Mouse (Mus musculus) adrenal gland, adult 2 months (tissue): ENCODE data around the gene Smad3. TPM values are rescaled to one million over a fixed set of nuclear protein-coding genes. Genes with fewer than 3 reads are reported as not detected.

Source experiments
- DNase-seq: peaks from one replicate; pipeline ENCODE4 v3.0.0; 2021
- long read RNA-seq: library from polyadenylated mRNA; stranded (forward); transcript quantifications from one replicate; pipeline ENCODE4 v2.0.0, GENCODE M21; 2021
- polyA plus RNA-seq: library from polyadenylated mRNA; depleted of rRNA; stranded (reverse); fragments of >200 nt; gene quantifications from 2 replicates; pipeline ENCODE4 v1.2.3, GENCODE M21; 2012; rRNA removed
- total RNA-seq, 2 experiments: library from RNA; stranded (reverse); gene quantifications; 2 replicates each; pipeline ENCODE4 v1.2.3; 2021

Smad3 gene
- total RNA-seq = 10 to 100 TPM; 30.4 to 33.7 TPM
- polyA plus RNA-seq = 29.5 and 41.9 TPM in 2 replicates
- long read RNA-seq, full-length matches to known transcripts = 2 of 8 reads
- long read RNA-seq, partial matches to known transcripts = 0 of 8 reads
- long read RNA-seq, other reads (novel, unspliced or antisense) = 6 of 8 reads

DNA sequence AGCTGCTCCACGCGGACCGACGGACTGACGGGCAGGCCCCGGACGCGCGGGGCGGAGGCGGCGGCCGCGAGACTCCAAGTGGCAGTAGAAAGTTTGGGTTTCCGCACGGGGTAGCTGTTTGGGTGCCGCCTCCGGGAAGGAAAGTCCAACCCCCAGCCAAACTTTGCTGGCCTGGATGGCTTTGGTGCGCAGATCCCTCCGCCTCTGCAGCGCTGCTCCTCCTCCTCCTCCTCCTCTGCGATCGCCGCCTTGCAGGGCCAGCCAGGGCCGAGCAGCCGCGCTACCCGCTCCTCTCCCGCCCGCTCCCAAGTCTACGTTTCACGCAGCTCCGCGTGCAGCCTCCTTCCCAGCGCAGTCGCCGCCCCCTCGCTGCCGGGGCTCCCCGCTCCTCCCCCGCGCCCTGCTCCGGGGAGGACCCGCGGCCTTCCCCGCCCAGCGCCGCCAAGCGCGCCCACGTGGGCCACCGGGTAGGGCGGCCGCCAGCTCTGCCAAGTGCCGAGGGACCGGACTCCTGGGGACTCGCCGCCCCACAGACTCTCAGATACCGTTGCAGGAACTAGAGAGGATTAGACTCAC is at the start of gene Smad3:
Gene Smad3 (minus strand): TSS at position 130 of the 576 bp plus-strand sequence.
- peak; percentile 99 for DNase-seq

DNA sequence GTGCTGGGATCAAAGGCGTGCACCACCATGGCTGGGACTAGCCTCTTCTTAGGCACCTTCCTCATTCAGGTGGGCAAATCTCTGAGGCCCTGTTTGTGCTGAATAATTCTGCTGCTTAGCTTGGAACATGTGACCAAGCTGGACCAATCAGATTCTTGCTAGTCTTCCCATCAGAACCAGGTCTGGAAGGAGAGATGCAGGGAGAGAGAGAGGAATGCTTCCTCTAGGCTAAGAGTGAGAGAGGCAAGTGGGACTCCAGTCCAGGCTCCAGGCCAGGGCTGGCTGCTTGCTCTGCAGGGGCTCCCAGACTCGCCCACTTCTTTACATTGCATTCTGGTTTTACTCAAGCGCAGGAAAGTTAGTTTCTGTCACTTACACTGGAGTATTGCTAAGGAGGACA is 47.1 kb upstream of the Smad3 start:
- DNase-seq = no peak

DNA sequence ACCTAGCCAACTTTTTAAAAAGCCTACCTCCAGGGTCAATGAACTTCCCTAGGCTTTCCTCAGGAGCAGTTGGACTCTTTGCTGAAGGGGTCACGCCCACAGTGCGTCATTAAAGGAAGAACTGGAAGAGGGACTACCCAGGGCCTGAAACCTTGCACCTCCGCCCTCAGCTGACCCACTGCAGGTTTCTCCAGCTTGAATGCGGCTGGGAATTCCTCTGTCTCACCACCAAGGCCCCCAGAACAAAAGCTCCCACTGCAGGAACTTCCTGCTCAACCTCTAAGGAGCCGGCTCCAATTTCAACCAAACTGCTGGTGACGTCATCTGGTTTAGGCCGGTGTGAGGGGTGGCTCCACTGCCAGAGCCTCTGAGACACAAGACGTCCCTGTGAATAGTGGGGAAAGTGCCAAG is 45.4 kb upstream of the Smad3 start:
- DNase-seq = peak; percentile 44

DNA sequence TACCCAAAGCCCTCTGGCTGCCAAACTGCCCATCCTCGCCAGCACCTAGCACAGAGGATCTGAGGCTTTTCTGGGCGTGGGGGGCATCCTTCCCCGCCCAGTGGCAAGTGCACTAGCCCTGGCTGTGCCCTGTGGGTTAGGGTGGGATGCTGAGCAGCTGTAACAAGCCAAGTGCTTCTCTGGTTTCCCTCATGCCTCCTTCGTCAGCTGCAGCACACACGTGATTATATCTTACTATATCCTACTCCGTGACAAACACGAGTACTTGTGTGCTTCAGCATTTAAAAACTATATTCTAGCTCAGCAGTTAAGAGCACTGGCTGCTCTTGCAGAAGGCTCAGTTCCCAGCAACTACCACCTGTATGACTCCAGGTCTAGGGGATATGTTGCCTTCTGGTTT is 44.7 kb upstream of the Smad3 start:
- no peak for DNase-seq

DNA sequence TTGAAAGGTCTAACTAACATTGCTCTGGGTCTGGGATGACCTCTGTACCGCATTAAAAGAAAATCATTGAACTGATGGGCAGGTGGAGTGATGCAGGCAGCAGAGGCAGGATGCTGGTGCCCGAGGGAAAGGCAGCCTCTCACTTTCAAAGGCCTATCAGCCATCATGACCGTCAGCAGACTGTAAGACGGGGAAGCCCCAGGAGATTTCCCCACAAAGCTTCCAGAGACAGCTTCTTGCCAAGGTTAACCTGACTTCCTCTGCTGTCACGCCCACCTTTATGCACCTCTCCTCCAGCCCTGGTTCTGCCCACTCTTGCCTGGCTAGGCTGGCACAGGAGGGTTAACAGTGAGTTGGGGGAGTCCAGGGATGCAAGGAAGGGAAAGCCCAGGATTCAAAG is 44.3 kb upstream of the Smad3 start:
- no peak for DNase-seq

DNA sequence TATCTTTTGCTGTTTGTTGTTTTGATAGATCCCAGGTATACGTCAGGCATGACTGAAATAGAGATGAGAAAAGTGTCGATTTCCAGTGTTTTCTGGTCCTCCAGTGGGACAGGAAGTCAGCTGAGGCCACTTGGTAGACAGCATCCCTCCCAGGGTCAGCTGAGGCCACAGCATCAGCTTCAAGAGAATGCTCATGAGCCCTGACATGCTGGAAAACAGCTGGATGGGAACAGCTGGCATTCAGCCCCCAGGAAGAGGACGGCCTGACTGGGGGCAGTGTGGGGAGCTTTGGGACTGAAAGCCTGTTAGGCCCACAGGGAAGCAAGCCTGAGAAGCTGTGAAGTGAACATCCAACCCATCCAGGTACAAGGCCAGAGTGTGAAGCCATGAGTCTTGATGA is 38.6 kb upstream of the Smad3 start:
- no peak for DNase-seq

DNA sequence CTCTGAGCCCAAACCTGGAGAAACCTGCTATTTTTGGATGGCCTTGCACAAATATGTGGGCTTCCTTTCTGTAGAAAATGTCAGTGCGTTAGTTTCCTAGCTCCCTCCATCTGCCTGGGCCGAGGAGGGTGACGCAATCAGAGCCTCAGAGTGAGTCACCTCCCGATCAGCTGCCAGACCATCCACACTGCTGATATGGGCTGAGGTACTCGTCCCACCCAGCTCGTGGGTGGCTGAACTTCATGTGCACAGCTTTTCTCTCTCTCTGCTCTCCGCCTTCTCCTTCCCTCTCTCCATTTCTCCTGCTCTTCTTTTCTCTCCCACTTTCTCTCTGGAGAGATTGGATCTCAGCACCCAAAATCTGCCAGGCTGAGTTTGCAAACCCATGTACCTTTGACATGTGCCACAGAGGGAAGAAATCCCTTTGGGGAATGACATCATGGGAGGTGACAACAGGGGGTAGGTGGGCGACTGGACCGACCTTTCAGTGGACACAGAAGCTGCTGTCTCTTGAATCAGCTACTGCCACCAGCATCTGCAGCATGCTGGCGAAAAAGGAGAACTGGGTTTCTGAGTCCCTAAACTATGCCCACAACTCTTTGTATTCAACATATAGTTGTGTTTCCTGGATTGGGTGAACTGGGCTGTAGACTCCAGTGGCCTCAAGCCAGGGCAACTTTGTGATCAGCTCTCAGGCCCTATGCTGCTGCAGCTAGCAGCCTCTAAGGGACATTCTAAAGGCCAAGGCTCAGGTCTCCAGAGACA is 36.1 kb upstream of the Smad3 start:
- peak; percentile 89 for DNase-seq

DNA sequence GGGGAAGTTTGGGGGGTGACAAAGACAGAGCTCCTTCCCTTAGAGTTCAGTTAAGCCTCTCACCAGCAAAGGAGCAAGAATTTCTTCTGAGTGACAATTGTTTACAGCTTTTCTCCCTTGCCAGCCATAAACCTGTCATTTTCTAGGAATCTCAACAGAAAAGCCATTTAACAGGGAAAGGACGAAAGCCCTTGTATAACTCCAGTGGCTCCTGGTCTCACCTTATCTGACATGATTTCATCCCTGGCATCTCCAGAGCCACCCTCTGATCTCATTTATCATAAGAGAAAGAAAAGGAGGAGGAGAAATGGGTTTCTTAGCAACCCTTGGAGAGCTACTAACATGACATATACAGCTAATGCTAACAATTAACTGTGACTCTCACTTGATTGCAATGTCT is 33.9 kb upstream of the Smad3 start:
- DNase-seq = no peak

DNA sequence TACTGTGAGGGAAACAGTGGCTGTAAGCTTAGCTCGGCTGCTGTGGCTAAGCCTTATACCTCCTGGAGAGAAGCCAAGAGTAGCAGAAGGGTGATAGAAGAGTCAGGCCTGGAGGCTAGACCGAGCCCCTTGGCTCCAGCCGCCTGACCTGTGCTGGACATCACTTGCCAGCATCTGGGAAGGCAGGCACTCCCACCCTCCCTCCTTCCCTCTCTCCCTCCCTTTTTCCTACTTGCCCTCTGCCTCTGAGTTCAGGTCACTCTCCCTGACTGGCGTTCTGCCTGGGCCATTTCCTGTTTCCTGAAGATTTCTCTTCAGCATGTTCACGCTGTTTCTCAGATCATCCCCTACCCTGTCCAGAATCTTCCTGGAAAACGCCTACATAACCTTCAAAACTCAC is 33.5 kb upstream of the Smad3 start:
- DNase-seq = peak; percentile 51

DNA sequence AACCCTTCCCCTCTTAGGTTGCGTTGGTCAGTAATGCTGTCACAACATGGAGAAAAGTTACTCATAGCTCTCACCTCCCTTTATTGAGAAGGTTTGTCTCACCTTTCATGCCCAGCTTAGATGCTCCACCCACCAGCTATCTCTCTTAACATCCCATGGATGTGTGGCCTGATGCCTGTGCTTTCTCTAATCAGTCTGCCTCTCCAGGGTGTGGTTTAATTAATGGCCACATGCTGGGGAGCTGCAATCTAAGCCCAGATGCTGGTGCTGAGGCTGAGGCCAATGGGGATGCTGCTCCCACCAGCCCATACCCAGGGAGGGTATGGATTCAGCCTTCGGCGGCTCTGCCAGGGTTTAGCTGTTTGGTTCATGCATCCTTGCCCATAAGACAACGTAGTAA is 32.4 kb upstream of the Smad3 start:
- no peak for DNase-seq

DNA sequence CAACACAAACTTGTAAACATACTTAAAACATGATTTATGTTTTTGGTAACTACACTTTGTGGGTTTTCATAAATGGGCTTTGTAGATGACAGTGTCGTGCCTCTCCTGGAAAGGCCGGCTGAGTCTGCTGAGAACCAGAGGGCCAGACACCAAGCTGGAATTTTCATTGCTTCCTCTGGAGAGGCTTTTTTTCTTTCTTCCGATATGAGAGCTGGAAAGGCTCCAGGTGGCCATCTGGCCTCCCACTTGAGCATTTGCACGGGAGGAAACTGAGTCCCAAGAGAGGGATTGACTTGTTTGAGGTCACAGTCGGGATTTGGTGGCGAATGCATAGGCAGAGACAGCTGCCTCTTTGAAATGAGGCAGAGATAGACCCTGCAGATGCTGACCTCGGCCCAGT is 31.6 kb upstream of the Smad3 start:
- no peak for DNase-seq

DNA sequence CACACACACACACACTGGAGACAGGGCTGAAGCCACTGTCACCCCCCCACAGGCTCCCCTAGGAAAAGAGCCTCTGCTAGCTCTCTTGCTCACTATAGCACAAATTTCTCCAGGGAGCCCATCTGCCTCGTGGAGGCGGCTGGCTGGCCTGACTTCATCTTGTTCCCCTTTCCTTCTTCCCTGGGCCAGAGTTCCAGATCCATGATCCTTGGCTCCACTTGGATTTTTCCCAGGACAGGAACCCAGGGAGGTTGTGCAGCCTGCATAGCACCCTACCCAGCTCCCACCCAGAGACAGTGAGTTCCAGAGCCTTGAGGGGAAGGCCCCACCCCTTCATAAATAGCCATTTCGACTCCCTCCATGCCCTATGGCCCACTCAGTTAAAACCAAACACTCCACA is 29.8 kb upstream of the Smad3 start:
- no peak for DNase-seq

DNA sequence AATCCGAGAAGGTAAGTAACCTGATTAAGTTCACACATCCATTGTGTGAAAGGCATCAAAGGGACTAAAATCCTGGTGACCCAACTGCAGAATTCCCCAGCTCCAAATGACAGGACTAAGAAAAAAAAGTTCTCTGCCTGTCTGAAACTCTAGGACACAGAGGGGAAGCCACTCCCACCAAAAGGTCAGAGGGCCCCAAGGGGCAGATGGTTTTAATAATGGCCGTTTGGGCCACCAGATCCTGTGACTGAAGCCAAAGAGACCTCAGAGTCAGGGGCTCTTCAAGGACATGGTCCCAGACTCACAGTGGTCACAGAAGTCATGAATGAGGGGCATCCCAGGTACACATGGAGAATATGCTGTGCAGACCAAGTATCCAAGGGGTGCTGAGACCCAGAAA is 29.3 kb upstream of the Smad3 start:
- DNase-seq = no peak

DNA sequence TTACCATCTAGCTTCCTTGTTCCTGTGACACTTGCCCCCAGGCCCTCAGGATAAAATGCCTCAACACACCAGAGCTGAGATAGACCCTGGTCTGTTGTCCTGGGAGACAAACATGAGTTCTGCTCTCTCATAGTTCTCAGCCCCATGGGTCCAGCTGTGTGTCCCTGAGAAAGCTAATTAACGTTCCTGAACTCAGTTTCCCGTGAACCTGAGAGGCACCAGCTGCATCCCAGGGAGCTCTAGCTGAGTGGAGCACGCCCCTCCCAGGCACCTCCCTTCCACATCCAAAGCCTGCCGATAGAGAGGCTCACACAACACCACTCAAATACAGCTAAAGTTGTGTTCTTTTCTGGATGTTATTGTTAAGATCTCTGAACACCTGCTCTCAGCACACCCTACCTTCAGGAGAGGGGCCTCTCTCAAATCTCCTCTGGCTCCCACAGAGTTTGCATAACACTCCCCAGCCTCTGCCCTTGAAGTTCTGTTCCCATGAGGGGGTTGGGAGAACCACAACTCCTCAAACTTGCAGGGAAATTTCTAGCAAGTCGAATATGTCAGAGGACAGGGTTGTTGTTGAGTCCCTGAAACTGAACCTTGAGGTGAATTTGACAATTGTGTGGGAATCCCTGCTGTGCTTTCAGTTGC is 28.4 kb upstream of the Smad3 start:
- DNase-seq = no peak

DNA sequence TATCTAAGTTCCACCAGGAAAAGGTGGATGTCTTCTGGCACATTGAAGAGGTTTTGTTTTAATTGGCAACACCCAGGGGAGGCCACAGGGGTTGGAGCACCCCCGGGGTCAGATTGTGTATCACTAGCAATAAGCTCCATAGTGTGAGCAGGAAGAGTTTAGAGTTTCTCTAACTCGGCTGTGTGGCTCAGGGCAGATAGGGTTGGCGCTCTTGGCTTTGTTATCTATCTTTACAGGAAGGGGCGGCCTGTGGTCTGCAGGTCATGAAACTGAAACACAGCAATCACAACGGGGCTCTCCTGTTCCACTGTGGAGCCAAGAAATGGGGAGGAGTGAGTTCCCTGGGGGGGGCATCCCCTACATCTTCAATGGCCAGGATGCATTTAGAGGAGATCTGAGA is 27.7 kb upstream of the Smad3 start:
- no peak for DNase-seq

DNA sequence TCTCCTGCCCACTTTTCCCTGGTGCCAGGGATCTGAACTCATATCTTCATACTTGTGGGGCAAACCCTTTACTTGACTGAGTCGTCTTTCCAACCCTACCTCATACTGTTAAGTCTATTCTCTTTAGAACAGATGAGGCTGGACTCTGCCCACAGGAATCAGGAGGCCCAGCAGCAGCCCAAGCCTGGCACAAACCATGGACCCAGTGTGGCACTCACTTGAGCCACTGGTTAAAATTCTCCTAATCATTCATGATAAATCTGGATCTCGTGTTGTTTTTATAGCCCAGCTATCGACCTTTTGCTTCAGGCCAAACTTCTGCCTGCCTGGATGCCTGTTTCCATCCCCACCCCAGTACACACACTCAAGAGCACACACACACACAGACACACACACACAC is 26.8 kb upstream of the Smad3 start:
- no peak for DNase-seq

DNA sequence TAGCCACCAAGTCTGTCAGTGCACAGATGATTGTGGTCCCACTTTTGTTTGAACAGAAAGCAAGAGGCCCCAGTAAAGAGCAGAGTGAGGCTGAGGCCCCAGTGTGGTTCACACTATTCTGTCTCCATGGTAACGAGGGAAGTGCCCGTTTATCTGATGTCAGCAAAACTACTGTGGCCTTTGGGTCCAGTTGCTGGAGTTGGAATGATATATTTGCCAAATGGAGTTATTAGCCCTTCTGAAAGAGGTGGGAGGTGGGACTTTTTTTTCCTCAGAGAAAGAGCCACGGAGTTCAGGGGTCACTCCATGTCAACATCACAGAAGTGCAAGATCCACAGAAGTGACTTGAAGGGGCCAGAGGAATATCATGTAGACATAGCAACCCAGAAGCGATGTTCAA is 24.9 kb upstream of the Smad3 start:
- DNase-seq = no peak

DNA sequence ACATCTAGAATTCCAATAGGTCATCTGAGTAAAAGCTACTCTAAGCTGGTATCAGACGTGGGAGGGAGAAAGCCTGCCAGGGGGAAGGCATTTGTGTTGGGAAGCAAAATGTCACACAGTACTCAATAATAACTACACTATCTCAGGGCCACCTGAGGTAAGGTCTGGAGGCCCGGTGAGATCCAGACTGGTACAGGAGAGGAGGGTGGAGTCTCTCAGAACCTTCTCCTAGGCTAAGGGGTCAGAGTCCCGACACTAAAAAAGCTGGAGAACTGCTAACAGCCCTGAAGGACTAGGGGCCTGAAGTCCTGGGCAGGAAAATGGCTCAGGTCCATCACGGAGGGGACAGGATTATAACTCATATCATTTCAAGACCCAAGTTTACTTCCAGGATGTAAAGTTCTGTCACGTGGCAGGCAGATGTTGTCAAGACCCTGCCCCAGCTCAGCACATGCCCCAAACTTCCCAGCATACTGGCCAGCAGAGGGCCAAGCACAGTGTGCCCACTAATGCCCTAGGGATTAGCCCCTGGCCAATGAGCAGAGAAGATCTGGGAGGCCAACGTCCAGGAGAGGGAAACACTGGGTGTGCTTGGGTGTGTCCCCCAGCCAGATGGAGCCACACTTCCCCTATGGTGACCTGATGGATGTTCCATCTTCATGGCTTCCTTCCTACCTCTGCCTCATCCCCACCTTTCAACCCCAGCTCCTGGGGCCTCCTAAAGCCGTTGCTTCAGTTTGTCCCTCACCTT is 24.1 kb upstream of the Smad3 start:
- no peak for DNase-seq

DNA sequence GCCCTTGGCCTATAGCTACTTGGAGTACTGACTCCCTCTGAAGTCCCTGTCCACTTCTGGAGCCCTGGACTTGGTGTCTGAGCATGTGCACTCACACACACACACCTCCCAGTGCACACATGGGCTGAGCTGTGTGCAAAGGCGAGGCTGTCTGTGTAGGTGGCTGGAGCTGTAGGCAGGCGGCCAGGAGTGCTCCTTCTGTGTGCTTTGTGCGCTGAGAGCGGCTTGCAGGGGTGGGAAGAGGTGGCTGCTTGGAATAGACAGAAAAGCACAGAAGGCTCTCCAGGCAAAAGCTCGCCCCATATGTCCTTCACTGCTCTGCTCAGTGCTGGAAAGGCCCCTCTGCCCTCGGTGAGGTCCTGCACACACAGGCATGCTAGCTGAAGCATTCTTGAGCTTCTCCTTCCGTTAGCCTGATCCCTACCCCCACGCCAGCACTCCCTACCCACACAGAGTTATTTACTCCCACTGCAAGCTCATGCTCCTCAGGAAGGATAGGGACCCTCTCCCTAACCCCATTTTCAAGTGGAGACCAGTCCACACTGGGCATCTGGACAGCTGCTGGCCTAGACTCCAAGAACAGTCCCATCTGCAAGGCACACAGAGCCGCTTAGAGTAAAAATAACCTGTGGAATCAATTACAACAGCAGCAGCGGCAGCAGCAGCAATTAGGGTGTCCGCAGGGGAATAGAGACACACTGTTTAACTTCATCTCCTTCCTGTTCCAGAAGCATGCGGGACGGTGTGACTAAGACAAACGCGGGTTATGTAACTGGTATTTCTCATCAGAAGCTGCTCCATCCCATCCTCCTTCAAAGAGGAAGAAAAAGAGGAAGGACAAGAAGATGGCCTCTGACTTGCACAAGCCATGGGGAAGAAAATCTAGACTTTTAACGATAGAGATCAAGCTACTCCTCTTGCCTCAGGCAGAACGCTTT is 22.4 kb upstream of the Smad3 start:
- no peak for DNase-seq

DNA sequence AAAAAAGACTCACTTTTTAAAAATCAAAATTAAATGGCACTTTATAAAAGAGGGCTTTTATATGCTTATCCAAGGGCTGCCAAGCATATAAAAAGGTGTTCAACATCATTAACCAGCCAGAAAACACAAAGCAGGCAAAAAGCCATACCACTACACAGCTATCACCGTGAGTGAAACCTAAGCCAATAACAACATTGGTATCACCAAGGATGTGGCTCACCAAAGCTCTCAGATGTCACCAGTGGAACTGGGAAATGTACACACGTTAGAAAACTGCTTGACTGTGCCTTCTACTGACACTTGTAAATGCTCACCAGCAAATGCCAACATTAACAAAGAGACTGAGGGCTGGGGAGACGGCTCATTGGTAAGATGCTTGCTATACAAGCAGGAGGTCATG is 18.9 kb upstream of the Smad3 start:
- no peak for DNase-seq

DNA sequence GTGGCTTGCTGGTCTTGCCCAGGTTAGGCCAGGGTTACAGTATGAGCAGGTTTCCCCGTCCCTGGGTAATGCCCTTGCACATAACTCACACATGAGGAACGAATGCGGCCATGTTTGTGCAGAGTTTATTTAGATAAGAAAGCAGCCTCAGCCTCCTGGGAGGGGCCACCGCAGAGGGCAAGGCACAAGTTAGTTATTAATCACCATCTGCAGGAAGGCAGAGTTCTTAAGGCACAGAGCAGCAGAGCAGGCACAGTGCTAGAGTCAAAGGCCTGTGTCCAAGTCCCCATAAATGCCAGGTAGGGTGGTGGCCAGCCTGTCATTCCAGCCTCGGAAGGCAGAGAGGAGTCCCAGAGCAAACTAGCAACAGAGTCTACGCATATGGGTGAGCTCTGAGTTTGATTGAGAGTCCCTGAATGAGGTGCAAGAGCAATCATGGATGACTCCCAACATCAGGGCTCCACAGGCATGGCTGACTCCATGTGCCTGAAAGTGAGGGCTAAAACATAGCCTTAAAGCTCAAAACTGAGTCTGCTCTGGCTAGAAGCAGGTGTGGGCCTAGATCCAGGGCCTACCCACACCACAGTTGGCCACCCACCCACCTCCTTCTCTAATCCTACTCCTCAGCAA is 17.2 kb upstream of the Smad3 start:
- no peak for DNase-seq
